Mouse (Mus musculus) midbrain, embryonic 15.5 days (tissue): ENCODE measurements around the gene Cmip. TPM values are rescaled to one million over a fixed set of nuclear protein-coding genes. Genes with fewer than 3 reads are reported as not detected.

Experiments used
- ATAC-seq: fragments of 200-750 bp; cut with Nextera tagmentation; replicated peaks from 2 replicates; pipeline ENCODE4 v1.8.0; 2017; ENCODE audit warnings: moderate TSS enrichment
- H3K27ac ChIP-seq: fragments of 300-500 bp; sonication (generic); 2 replicates; pipeline ENCODE4 v1.5.1; 2015; ENCODE audit warnings: mild to moderate bottlenecking, inconsistent platforms
- H3K27me3 ChIP-seq: fragments of 300-500 bp; sonication (generic); replicated peaks from 2 replicates; pipeline ENCODE4 v1.6.1; 2015; ENCODE audit warnings: inconsistent platforms
- H3K36me3 ChIP-seq: fragments of 300-500 bp; sonication (generic); replicated peaks from 2 replicates; pipeline ENCODE4 v1.6.1; 2015; ENCODE audit warnings: inconsistent platforms
- H3K4me1 ChIP-seq: fragments of 300-500 bp; sonication (generic); 2 replicates; pipeline ENCODE4 v1.6.1; 2015; ENCODE audit warnings: inconsistent platforms
- H3K4me2 ChIP-seq: fragments of 300-500 bp; sonication (generic); 2 replicates; pipeline ENCODE4 v1.6.1; 2015; ENCODE audit warnings: inconsistent platforms, mild to moderate bottlenecking, moderate library complexity
- H3K4me3 ChIP-seq: fragments of 300-500 bp; sonication (generic); 2 replicates; pipeline ENCODE4 v1.5.1; 2015; ENCODE audit warnings: mild to moderate bottlenecking, inconsistent platforms
- H3K9ac ChIP-seq: fragments of 300-500 bp; sonication (generic); 2 replicates; pipeline ENCODE4 v1.6.1; 2015; ENCODE audit warnings: mild to moderate bottlenecking, inconsistent platforms
- H3K9me3 ChIP-seq: fragments of 300-500 bp; sonication (generic); 2 replicates; pipeline ENCODE4 v1.6.1; 2016; ENCODE audit warnings: inconsistent platforms
- WGBS: fragments of 180-500 bp; shearing (Covaris S2); methylation state at CpG from one replicate; pipeline ENCODE4 v1.1.7; 2015; ENCODE audit warnings: mixed read lengths; 5-methylcytosine and 5-hydroxymethylcytosine counted together
- polyA plus RNA-seq: library from polyadenylated mRNA; unstranded; fragments of >200 nt; fragmentation: Nextera tagmentation; extraction: Ambion mirVana; gene quantifications from 2 replicates; pipeline ENCODE4 v1.2.1, GENCODE M21; 2015

Cmip gene
- polyA plus RNA-seq, 1 experiment from 2014 or later, result 188 TPM

DNA sequence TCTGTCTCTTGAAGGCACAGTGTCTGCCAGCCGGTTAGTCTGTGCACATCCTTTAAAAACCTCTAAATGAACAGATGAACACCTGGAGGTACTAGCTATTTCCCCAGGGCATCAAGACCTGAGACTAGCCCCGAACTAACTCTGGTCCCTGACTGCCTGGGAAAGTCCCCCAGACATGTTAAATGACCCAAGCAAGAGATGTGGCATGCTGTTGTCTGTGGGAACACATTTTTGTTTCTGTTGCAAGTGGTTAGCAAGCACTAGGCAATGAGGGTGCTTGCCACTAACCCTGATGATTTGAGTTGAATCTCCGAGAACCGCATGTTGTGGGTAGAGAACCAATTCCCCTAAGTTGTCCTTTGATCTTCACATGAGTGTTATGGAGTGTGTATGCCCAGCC, 215.5 kb downstream of the Cmip start:
- no peak for ATAC-seq
- WGBS, result 89% methylated on average over 4 of the region's 4 CpGs
- peaks cover 16% of the 10 kb centered on the region for H3K4me1 ChIP-seq
- no peaks in the 10 kb centered on the region for H3K27me3 ChIP-seq
- no peak overlapping the region for H3K27ac ChIP-seq
- no peak overlapping the region for H3K4me2 ChIP-seq
- H3K4me3 ChIP-seq, result no peak overlapping the region
- no peaks in the 10 kb centered on the region for H3K36me3 ChIP-seq
- no peaks in the 10 kb centered on the region for H3K9me3 ChIP-seq
- H3K9ac ChIP-seq, result no peak overlapping the region

DNA sequence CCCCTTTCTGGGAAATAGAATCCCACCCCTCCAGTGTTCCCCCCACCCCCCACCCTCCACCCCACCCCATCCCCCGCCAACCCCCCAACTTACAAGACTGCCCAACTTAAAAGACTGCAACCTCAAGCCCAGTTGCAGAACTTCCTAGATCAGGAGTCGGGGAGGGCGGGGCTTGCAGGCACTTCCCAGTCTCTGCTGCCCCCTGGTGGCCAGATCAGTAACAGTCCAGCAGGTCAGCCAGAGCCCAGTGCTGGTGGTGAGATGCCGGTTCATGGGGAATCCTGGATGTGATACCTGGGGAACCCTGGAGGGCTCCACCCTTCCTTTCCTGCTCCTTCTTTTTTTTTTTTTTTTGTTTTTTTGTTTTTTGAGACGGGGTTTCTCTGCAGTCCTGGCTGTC, 218.1 kb downstream of the Cmip start:
- 4% methylated on average over 5 of the region's 5 CpGs for WGBS
- H3K9me3 ChIP-seq, result no peaks in the 10 kb centered on the region
- H3K4me1 ChIP-seq, result peaks cover 10% of the 10 kb centered on the region
- no peak overlapping the region for H3K27ac ChIP-seq
- no peak overlapping the region for H3K4me2 ChIP-seq
- no peak overlapping the region for H3K9ac ChIP-seq
- H3K27me3 ChIP-seq, result no peaks in the 10 kb centered on the region
- H3K4me3 ChIP-seq, result no peak overlapping the region
- H3K36me3 ChIP-seq, result no peaks in the 10 kb centered on the region
- ATAC-seq, result peak; percentile 38; the same call in 1 of the 2 replicates

DNA sequence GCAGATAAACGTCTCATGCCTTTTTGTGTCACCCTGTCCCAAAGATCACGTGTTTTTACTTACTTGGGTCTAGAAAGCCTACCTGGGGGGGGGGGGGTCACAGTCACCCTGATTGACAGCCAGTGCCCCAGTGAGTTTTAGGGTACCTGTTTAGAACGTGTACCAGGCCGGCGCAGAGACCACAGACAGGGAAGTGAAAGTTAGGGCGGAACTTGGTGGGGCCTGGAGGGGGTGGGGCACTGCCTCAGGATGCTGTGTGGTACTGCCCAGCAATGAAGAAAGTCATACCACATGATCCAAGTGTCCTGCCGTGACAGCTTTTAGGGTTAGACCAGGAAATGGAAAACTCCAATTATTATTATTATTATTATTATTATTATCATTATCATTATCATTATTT, 219.0 kb downstream of the Cmip start:
- Histone ChIP-seq H3K36me3 (no peaks in the 10 kb centered on the region), H3K4me2 (no peak overlapping the region), H3K9me3 (no peaks in the 10 kb centered on the region), H3K9ac (no peak overlapping the region), H3K27ac (no peak overlapping the region), H3K4me1 (peaks cover 3% of the 10 kb centered on the region), H3K27me3 (no peaks in the 10 kb centered on the region), H3K4me3 (no peak overlapping the region)
- WGBS, result 72% methylated on average over 7 of the region's 7 CpGs
- no peak for ATAC-seq

DNA sequence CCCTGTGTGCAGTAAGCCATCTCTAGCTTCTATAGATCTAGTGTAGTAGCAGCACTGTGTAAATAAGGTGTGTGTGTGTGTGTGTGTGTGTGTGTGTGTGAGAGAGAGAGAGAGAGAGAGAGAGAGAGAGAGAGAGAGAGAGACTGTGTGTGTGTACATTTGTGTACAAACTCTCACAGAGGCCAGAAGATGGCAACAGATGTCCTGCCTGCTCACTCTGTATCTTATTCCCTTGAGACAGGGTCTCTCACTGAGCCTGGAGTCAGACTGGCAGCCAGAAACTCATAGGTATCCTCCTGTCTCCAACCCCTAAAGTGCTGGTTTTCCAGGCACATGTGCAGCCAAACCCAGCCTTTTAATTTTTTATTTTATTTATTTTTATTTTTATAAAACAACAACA, 221.2 kb downstream of the Cmip start:
- H3K4me2 ChIP-seq, result no peak overlapping the region
- no peaks in the 10 kb centered on the region for H3K36me3 ChIP-seq
- no peaks in the 10 kb centered on the region for H3K27me3 ChIP-seq
- H3K9ac ChIP-seq, result no peak overlapping the region
- no peaks in the 10 kb centered on the region for H3K9me3 ChIP-seq
- no peak overlapping the region for H3K4me3 ChIP-seq
- no peak overlapping the region for H3K27ac ChIP-seq
- H3K4me1 ChIP-seq, result no peaks in the 10 kb centered on the region
- no peak for ATAC-seq

DNA sequence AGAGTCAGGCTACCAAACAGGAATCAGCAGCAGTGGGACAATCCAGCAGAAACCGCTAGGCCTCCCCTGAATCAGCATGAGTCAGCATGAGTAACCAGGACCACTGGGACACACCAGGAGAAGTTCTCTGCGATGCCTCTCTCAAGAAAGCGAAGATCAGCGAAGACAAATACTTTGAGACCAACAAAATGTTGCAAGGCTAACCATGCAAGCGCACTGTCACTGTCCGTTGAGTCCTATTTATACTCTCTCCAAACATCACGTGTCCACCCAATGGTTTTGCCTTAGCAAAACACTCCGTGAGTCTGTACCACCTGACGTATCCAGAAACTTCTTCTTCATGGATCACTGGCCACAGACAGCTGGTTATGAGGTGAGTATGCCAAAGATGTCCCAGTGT, 223.1 kb downstream of the Cmip start:
- ATAC-seq, result no peak

DNA sequence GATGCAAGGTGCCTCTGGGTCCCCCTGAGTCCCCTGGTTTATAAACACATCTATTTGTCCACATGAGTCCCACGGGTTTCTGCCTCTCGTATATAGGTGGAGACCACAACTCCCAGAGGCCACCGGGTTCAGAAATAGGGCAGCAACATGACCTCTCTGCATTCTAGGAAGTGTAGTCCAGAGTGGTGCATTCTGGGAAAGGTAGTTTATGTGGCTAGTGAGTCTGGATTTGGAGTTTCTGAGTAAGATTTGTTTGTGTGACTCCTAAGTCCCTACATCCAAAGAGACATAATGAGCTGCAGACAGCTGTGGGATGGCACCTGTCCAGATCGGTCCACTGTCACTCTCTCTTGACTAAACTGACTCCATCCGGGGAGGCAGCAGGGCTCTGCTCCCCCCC, 223.7 kb downstream of the Cmip start:
- H3K27ac ChIP-seq, result no peak overlapping the region
- H3K9me3 ChIP-seq, result no peaks in the 10 kb centered on the region
- H3K4me1 ChIP-seq, result no peaks in the 10 kb centered on the region
- no peak for ATAC-seq
- no peaks in the 10 kb centered on the region for H3K36me3 ChIP-seq
- WGBS, result 66% methylated on average over 5 of the region's 5 CpGs
- no peak overlapping the region for H3K4me3 ChIP-seq
- H3K4me2 ChIP-seq, result no peak overlapping the region
- H3K9ac ChIP-seq, result no peak overlapping the region
- H3K27me3 ChIP-seq, result no peaks in the 10 kb centered on the region

More for the DNA sequence above, 223.1 kb downstream of the Cmip start:
- 96% methylated on average over 9 of the region's 9 CpGs for WGBS
- Histone ChIP-seq H3K9ac (no peak overlapping the region), H3K4me3 (no peak overlapping the region), H3K27me3 (no peaks in the 10 kb centered on the region), H3K4me2 (no peak overlapping the region), H3K9me3 (no peaks in the 10 kb centered on the region), H3K36me3 (no peaks in the 10 kb centered on the region), H3K27ac (no peak overlapping the region), H3K4me1 (no peaks in the 10 kb centered on the region)

DNA sequence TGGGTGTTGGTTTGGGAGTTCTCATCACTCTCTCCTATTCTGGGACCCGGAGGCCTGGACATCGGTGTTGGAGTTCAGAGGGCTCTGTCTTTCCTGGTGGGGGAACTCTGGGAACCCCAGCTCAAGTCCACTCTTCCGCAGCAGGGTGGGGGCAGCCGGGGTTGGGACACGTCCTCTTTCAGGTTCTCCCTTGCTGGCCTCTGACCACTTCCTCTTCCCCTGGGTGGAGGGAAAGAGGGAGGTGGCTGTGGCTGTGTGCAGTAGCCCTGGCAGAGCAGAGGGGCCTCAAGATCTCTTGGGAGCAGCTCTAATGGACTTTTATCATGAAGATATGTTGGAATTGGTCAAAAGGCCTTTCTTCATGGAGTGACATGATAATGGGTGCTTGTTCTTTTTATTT, 225.0 kb downstream of the Cmip start:
- Histone ChIP-seq H3K27me3 (no peaks in the 10 kb centered on the region), H3K27ac (no peak overlapping the region), H3K4me3 (no peak overlapping the region), H3K9ac (no peak overlapping the region), H3K4me1 (no peaks in the 10 kb centered on the region), H3K9me3 (no peaks in the 10 kb centered on the region), H3K36me3 (no peaks in the 10 kb centered on the region), H3K4me2 (no peak overlapping the region)
- no peak for ATAC-seq
- 83% methylated on average over 5 of the region's 5 CpGs for WGBS

DNA sequence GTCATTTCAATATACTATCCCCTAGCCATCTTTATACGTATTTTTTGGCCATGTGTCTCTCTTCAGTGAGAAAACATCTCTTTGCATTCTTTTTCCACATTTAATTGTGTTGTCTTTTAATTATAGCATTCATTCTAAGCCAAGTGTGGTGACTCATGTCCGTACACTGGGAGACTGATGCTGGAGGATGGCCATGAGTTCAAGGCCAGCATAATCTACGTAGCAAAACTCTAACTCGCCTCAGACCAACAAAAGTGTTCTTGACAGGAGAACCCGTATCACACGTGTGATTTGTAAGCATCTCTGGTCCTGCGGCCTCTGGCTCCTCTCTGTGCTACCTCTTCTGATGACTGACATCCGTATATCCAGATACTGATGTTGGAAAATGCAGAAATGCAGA, 227.9 kb downstream of the Cmip start:
- ATAC-seq, result no peak
- H3K9ac ChIP-seq, result no peak overlapping the region
- no peak overlapping the region for H3K27ac ChIP-seq
- no peak overlapping the region for H3K4me3 ChIP-seq
- WGBS, result 91% methylated on average over 8 of the region's 8 CpGs
- H3K9me3 ChIP-seq, result no peaks in the 10 kb centered on the region
- no peaks in the 10 kb centered on the region for H3K36me3 ChIP-seq
- no peaks in the 10 kb centered on the region for H3K27me3 ChIP-seq
- H3K4me1 ChIP-seq, result no peaks in the 10 kb centered on the region
- H3K4me2 ChIP-seq, result no peak overlapping the region

DNA sequence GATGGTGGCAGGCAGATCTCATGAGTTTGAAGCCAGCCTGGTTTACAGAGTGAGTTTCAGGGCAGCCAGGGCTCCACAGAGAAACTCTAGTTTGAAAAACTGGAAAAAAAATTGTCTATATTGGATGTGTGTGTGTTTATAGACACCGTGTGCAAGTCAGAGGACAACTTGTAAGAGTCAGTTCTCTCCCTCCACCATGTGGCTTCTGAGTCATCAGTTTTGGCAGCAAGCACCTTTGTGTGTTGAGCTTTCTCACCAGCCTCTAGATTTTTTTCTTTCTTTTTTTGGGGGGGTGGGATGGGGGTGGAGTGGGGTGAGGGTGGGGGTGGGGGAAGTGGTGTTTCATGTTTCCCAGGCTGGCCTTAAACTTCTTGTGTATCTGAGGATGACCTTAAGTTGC, 228.5 kb downstream of the Cmip start:
- Histone ChIP-seq H3K4me3 (no peak overlapping the region), H3K9me3 (no peaks in the 10 kb centered on the region), H3K27ac (no peak overlapping the region), H3K27me3 (no peaks in the 10 kb centered on the region), H3K4me1 (no peaks in the 10 kb centered on the region), H3K4me2 (no peak overlapping the region), H3K9ac (no peak overlapping the region), H3K36me3 (no peaks in the 10 kb centered on the region)
- ATAC-seq, result no peak
- 81% methylated on average over 1 of the region's 1 CpGs for WGBS

DNA sequence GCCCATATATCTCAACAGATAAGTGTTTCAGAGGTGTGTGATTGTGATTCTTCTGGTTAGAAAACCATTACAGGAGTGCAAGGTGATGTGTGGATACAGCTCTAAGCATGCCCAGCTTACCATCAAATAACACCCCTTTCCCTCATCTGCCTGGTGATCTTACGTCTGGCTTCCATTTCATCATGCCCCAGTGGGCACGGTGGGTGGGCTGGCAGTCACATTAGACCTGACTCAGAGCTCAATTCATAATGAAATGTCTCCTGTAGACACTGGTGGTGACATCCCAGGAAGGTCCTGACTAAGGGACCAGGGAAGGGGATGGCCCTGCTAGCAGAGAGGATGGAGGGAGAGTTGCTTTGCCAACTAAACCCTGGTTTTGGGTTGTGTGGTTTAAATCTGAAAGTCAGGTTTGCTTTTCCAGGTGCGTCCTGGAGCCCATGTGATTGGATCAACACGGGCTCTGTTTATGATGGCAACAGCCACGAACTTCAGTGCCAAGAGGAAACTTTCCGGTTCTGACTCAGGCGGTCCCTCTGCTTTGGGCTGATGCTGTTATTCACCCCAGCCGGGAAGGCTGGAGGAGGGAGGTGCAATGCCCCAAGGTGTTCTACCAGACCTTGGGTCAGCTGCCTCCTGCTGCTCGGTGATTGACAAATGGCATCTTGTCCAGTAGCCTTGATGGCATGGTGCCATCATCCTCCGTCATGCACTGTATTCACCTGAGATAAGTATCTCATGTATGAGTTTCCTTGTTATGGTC, 231.6 kb downstream of the Cmip start:
- Histone ChIP-seq H3K36me3 (no peaks in the 10 kb centered on the region), H3K27me3 (no peaks in the 10 kb centered on the region), H3K4me3 (no peak overlapping the region), H3K4me1 (no peaks in the 10 kb centered on the region), H3K27ac (no peak overlapping the region), H3K9ac (no peak overlapping the region), H3K4me2 (no peak overlapping the region), H3K9me3 (no peaks in the 10 kb centered on the region)
- no peak for ATAC-seq
- 80% methylated on average over 10 of the region's 10 CpGs for WGBS

DNA sequence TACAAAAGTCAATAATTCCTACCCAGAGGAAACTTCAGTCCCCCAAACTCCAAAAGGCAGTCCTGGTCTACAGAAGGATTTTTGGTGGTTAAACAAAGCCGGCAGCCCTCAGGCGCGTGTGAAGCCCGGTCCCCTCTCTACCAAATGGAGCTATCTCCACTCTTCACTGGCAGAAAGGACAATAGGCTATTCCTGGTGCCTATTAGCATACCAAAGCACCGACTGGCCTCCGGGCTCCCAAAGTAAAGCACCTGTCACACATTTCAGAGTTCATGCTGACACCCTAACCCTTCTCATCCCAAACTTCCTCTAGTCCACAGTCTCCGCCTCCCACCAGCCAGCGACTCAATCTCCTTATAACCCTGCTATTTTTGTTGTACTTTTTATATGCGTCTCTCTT, 236.7 kb downstream of the Cmip start:
- no peak for ATAC-seq
- 10% methylated on average over 9 of the region's 9 CpGs for WGBS

DNA sequence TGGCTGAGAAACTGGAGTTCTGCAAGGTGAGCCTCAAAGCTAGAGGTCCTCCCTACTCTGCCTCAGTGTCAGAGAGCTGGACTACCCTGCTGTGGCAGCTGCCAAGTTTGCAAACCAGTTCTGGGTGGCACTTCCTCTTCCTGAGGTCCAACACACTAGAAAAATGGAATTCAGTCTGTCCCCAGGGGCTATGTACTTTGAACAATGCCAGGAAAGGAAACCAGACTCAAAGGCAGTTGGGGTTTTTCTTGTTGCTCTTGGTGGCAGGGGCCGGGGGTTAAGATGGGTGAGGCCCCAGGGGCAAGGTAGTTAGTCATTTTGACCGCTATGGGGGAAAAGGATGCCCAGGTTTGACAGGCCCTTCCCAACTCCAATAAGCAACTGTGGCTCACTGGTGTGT, 238.0 kb downstream of the Cmip start:
- ATAC-seq, result no peak
- 89% methylated on average over 2 of the region's 2 CpGs for WGBS
- H3K9me3 ChIP-seq, result no peaks in the 10 kb centered on the region
- no peak overlapping the region for H3K9ac ChIP-seq
- H3K4me2 ChIP-seq, result no peak overlapping the region
- H3K4me3 ChIP-seq, result no peak overlapping the region
- no peaks in the 10 kb centered on the region for H3K36me3 ChIP-seq
- no peak overlapping the region for H3K27ac ChIP-seq
- peaks cover 29% of the 10 kb centered on the region for H3K27me3 ChIP-seq
- peaks cover 11% of the 10 kb centered on the region for H3K4me1 ChIP-seq

More for the DNA sequence above, 236.7 kb downstream of the Cmip start:
- Histone ChIP-seq H3K9me3 (no peaks in the 10 kb centered on the region), H3K4me2 (no peak overlapping the region), H3K27ac (no peak overlapping the region), H3K27me3 (peaks cover 21% of the 10 kb centered on the region), H3K9ac (no peak overlapping the region), H3K4me3 (no peak overlapping the region), H3K4me1 (peaks cover 8% of the 10 kb centered on the region), H3K36me3 (no peaks in the 10 kb centered on the region)

DNA sequence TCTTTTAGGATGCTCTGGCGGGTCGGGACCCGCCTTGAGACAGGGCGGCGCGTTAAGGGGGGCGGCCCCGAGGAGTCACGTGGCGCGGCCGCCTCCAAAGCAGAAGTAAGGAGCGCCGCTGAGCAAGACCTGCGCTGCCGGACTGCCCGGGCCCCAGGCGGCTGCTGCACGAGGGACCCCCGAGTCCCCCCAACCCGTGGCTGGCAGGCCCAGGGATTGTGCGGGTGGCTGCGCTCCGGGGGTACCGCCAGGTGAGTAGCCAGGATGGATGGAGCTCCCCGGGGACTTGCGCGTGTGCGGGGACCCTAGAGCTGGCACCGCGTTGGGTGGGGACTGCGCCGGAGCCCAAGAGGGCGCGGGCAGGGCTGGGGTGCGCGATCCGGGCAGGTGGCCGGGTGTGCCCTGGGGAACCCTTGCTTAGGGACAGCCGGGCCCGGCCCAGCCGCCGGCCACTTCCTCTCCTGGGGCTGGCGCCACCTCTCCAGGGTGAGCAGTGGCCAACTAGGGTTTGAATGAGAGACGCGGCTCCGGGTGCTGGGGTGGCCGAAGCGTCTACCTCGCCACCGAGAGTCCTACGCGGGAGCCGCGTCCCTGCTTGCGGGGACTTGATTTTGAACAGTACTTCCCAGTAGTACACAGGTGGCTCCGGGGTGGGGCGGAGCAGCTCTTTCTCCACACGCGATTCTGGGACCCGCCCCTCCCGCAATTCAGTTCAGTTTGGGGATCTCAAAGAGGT, 241.5 kb downstream of the Cmip start, which contains the start of gene Plcg2:
Gene Plcg2 (plus strand): TSS at position 113 of the 736 bp plus-strand sequence.
- under 1% methylated on average over 62 of the region's 62 CpGs for WGBS
- no peak; the same call in 1 of the 2 replicates for ATAC-seq

More for the DNA sequence above, 241.5 kb downstream of the Cmip start, which contains the start of gene Plcg2:
- Histone ChIP-seq H3K9me3 (no peaks in the 10 kb centered on the region), H3K4me3 (peak within 1 kb of the TSS; percentile 44), H3K4me1 (peaks cover 11% of the 10 kb centered on the region), H3K36me3 (no peaks in the 10 kb centered on the region), H3K4me2 (peak within 1 kb of the TSS; percentile 80), H3K27me3 (peaks cover 29% of the 10 kb centered on the region), H3K9ac (peak within 1 kb of the TSS; percentile 39), H3K27ac (no peak within 1 kb of the TSS)
